Mouse (Mus musculus) E14TG2a.4 (cell line): Measurements from ENCODE around the gene Sypl.

Experiments used
- CTCF ChIP-seq: conservative IDR thresholded peaks from 2 replicates; pipeline ENCODE4 v1.5.1; 2014; ENCODE audit warnings: low read length
- POU5F1 ChIP-seq: IDR thresholded peaks from 2 replicates; pipeline ENCODE4 v1.6.1; 2014; ENCODE audit warnings: low read length, borderline replicate concordance

DNA sequence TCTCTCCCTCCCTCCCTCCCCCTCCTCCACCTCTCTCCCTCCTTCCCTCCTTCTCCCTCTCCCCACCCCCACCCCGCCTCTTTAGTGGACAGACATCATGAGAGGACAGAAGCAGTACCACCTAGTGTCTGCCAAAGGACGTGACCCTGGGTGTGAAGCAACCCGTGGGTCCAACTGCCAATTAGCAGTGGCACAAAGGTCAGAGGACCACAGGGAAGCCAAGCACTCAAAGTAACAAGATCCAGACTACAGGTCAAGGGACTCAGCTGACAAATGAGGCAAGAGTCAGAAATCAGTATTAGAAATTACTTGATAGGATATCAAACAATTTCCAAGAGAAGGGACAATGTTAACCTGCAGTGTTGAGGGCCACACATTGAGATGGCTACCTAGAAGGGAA, 34.6 kb upstream of the Sypl start:
- TF ChIP-seq CTCF (no peak), POU5F1 (no peak)
